Comparison of ENCODE assay signal across 9 mouse cellular contexts in the genomic region with DNA sequence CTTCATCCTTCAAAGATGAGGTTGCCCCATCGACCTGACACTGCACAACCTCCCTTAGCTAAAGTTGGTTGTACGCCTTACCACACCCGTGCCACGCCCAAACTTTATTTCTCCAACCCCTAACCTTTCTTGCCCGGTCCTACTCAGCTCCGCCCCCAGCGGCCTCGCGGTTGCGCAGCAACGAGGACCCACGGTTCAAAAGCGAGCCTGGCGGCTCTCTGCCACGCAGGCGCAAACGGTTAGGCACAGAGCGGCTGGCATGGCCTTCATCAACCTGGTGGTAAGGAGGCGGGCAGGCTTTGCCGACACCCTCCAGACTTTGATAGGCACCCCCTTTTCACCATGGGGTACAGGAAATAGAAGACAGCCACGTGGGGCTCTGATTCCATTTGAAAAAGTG. TPM values are rescaled to one million over a fixed set of nuclear protein-coding genes. Genes with fewer than 3 reads are reported as not detected.
A peak's percentile ranks its signal among the peaks of the same experiment; 100 is the strongest.
DNase-seq lines count a peak whose midpoint lies in the region; ATAC-seq and TF ChIP-seq lines count a peak whose summit lies in the region.
"Had no signal": no experiment of that assay in that cellular context is flagged by ENCODE, and none has a peak within 500 bp of the region (broad histone marks: within the 10 kb centered on the region; RNA-seq: fewer than 3 reads in every experiment).

A gene (plus strand): TSS at position 209 of the 400 bp plus-strand sequence.

- H3K4me3 ChIP-seq in ES-Bruce4 (ENCODE audit: low read depth, low read length), result peak within 1 kb of the TSS; percentile 32
- no peak within 1 kb of the TSS for H3K4me3 ChIP-seq in hindbrain, embryonic 13.5 days

- no peaks in the 10 kb centered on the region for H3K4me1 ChIP-seq in ES-Bruce4 (ENCODE audit: control insufficient read depth, insufficient read depth, low read length)
- H3K4me1 ChIP-seq in hindbrain, embryonic 13.5 days (replicated peaks), result peaks cover 7% of the 10 kb centered on the region

- no peaks in the 10 kb centered on the region for H3K36me3 ChIP-seq in ES-Bruce4 (ENCODE audit: control insufficient read depth, insufficient read depth, low read length, poor library complexity, severe bottlenecking)
- H3K36me3 ChIP-seq in hindbrain, embryonic 13.5 days, result no peaks in the 10 kb centered on the region

- no peak for TF ChIP-seq CTCF in ES-Bruce4 (IDR thresholded peaks at IDR 0.05; ENCODE audit: low read depth, low read length)

- H3K4me2 ChIP-seq in hindbrain, embryonic 13.5 days, result peak within 1 kb of the TSS; percentile 38

- ATAC-seq in hindbrain, embryonic 13.5 days (ENCODE audit: low FRiP score), result no peak
- peak; percentile 84 for ATAC-seq in megakaryocyte-erythroid progenitor cell, adult 5-6 weeks (replicated peaks; ENCODE audit: low FRiP score, low TSS enrichment, poor library complexity, severe bottlenecking)
- no peak; the same call in 1 of the 2 replicates for ATAC-seq in monocyte, adult 5-6 weeks (replicated peaks; ENCODE audit: insufficient number of reproducible peaks, low FRiP score, low TSS enrichment, poor library complexity, severe bottlenecking)

- peak; percentile 50 to 52 for DNase-seq in B cell, adult 2 months
- peak; percentile 24 for DNase-seq in embryo, embryonic 11.5 days (ENCODE audit: low read depth, low spot score)
- DNase-seq in layer of hippocampus, postnatal 36 days, result peak; percentile 63 to 69
- peak; percentile 21 for DNase-seq in spleen, adult 12 weeks (ENCODE audit: low spot score)

- no peak within 1 kb of the TSS for H3K9ac ChIP-seq in ES-Bruce4 (ENCODE audit: low read depth, poor library complexity, severe bottlenecking)
- no peak within 1 kb of the TSS for H3K9ac ChIP-seq in hindbrain, embryonic 13.5 days

- no peaks in the 10 kb centered on the region; the same call in 1 of the 2 replicates for H3K27me3 ChIP-seq in ES-Bruce4 (ENCODE audit: control insufficient read depth, insufficient read depth, low read length, poor library complexity, severe bottlenecking)
- no peaks in the 10 kb centered on the region for H3K27me3 ChIP-seq in hindbrain, embryonic 13.5 days

- WGBS in hindbrain, embryonic 13.5 days, result 36% methylated on average over 21 of the region's 21 CpGs

- H3K27ac ChIP-seq in ES-Bruce4 (ENCODE audit: insufficient read depth, low read length), result no peak within 1 kb of the TSS
- no peak within 1 kb of the TSS for H3K27ac ChIP-seq in hindbrain, embryonic 13.5 days

- TF ChIP-seq EP300 in ES-Bruce4 (IDR thresholded peaks at IDR 0.05; ENCODE audit: insufficient read depth, low read depth, low read length), result no peak

- TF ChIP-seq POLR2A in ES-Bruce4 (IDR thresholded peaks at IDR 0.05; ENCODE audit: insufficient read depth, low read length), result no peak

- no peaks in the 10 kb centered on the region for H3K9me3 ChIP-seq in ES-Bruce4 (replicated peaks; ENCODE audit: control insufficient read depth, insufficient read depth, low read length, poor library complexity, severe bottlenecking)
- no peaks in the 10 kb centered on the region for H3K9me3 ChIP-seq in hindbrain, embryonic 13.5 days

RNA-seq across cellular contexts. Expression of the gene that starts here (rescaled TPM):
- polyA plus RNA-seq in ES-Bruce4 (2011; ENCODE audit: insufficient read depth, insufficient read length, low read depth, missing spikeins), result 0.68 and 0.82 TPM in 2 replicates
- polyA plus RNA-seq in hindbrain, embryonic 13.5 days (2015; fragmentation: Nextera tagmentation; extraction: Ambion mirVana), result 0.12 and 0.14 TPM in 2 replicates
- total RNA-seq in layer of hippocampus, postnatal 36 days (2021), result not detected
- total RNA-seq in megakaryocyte-erythroid progenitor cell, adult 5-6 weeks (2014; fragmentation: Nextera tagmentation), result not detected in 2 replicates
- not detected in 2 replicates for total RNA-seq in megakaryocyte-erythroid progenitor cell, adult 5-6 weeks (2017)
- total RNA-seq in monocyte, adult 5-6 weeks (2017), result 2.0 to 2.5 TPM in 2 of 3 replicates, not detected in the other
- polyA plus RNA-seq: small intestine, adult 2 months had no signal

Comparison
In these comparisons a context has a peak if more than half of its experiments do, and no peak if none do; other contexts are left out.
1. Peak in DNase-seq in layer of hippocampus, postnatal 36 days; RNA of the gene not detected or under 1 TPM.
2. Peak in ATAC-seq in megakaryocyte-erythroid progenitor cell, adult 5-6 weeks; RNA of the gene not detected or under 1 TPM.